9 mouse cellular contexts compared by ENCODE assay signal in the genomic region with DNA sequence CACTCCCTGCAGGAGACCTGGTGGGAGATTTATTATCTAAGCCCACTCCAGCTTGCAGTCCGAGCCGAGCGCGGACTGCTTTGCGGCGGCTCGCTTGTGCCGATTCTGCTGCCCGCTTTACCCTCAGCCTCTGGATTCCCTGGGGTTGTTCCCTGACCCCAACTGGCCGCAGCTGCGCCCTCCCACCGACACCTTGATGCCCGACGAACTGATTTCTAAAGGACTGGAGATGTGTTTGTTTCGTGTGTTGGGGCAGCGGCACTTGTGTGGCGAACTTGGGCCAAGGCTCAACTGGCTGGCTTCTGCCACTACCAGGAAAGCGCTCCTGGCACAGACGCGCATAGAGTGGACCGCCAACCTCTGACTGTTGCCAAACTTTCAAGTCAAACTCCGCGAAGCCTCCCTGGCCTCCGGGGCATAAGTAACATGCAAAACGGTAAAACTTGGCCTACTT. TPM values are rescaled to one million over a fixed set of nuclear protein-coding genes. Genes with fewer than 3 reads are reported as not detected.
DNase-seq lines count a peak whose midpoint lies in the region; ATAC-seq and TF ChIP-seq lines count a peak whose summit lies in the region.
"Had no signal": no experiment of that assay in that cellular context is flagged by ENCODE, and none has a peak within 500 bp of the region (broad histone marks: within the 10 kb centered on the region; RNA-seq: fewer than 3 reads in every experiment).

No protein-coding gene starts in this region.

- no peaks in the 10 kb centered on the region for H3K9me3 ChIP-seq in heart, postnatal 0 days (replicated peaks; ENCODE audit: control insufficient read depth, low read length)
- no peaks in the 10 kb centered on the region for H3K9me3 ChIP-seq in limb, embryonic 15.5 days

- H3K36me3 ChIP-seq in heart, postnatal 0 days (replicated peaks; ENCODE audit: control insufficient read depth, insufficient read depth, low read length), result no peaks in the 10 kb centered on the region
- no peaks in the 10 kb centered on the region for H3K36me3 ChIP-seq in limb, embryonic 15.5 days

- no peak for ATAC-seq in heart, postnatal 0 days (ENCODE audit: insufficient read depth, low read depth)
- no peak for ATAC-seq in limb, embryonic 15.5 days (ENCODE audit: insufficient number of reproducible peaks, low FRiP score, low TSS enrichment, low read depth)
- no peak for ATAC-seq in monocyte, adult 5-6 weeks (replicated peaks; ENCODE audit: insufficient number of reproducible peaks, low FRiP score, low TSS enrichment, poor library complexity, severe bottlenecking)

- TF ChIP-seq CTCF in gastrocnemius, adult 2 months (IDR thresholded peaks at IDR 0.05), result no peak
- no peak for TF ChIP-seq CTCF in heart, postnatal 0 days (IDR thresholded peaks at IDR 0.05; ENCODE audit: low read depth)

- DNase-seq in gastrocnemius, adult 2 months, result peak; percentile 19
- no peak for DNase-seq in gastrocnemius, adult 18-20 months (ENCODE audit: low spot score)
- peak; percentile 67 for DNase-seq in embryo, embryonic 10.5 days (ENCODE audit: low spot score)
- no peak for DNase-seq in heart, postnatal 0 days (ENCODE audit: low spot score)
- DNase-seq in yolk sac, embryonic 10.5 days (ENCODE audit: low spot score), result peak; percentile 10
- DNase-seq in MN1 (ENCODE audit: low spot score), result no peak

- 1% methylated on average over 25 of the region's 25 CpGs for WGBS in heart, postnatal 0 days
- 2% methylated on average over 25 of the region's 25 CpGs for WGBS in limb, embryonic 15.5 days

- no peak for TF ChIP-seq EP300 in heart, postnatal 0 days (IDR thresholded peaks at IDR 0.05; ENCODE audit: low read depth)

- peak overlapping the region; percentile 31 for H3K4me3 ChIP-seq in gastrocnemius, adult 2 months
- H3K4me3 ChIP-seq in heart, postnatal 0 days (ENCODE audit: low read depth, low read length), result peak overlapping the region; percentile 38
- H3K4me3 ChIP-seq in limb, embryonic 15.5 days, result peak overlapping the region; percentile 43

- H3K4me1 ChIP-seq in heart, postnatal 0 days (ENCODE audit: control insufficient read depth, insufficient read depth), result peaks cover 5% of the 10 kb centered on the region; the same call in 1 of the 2 replicates
- H3K4me1 ChIP-seq in limb, embryonic 15.5 days, result peaks cover 27% of the 10 kb centered on the region

- no peak overlapping the region for H3K27ac ChIP-seq in gastrocnemius, adult 2 months
- no peak overlapping the region for H3K27ac ChIP-seq in heart, postnatal 0 days (ENCODE audit: low read depth)
- peak overlapping the region; percentile 1; the same call in 1 of the 2 replicates for H3K27ac ChIP-seq in limb, embryonic 15.5 days

- intact Hi-C loops in gastrocnemius, adult 2 months (cut with DNase I), result no loop called here

- H3K4me2 ChIP-seq in heart, postnatal 0 days (ENCODE audit: low read depth, low read length), result peak overlapping the region; percentile 59
- peak overlapping the region; percentile 62 for H3K4me2 ChIP-seq in limb, embryonic 15.5 days

- H3K27me3 ChIP-seq in heart, postnatal 0 days (ENCODE audit: control insufficient read depth, insufficient read depth, low read length), result peaks cover 66% of the 10 kb centered on the region
- peaks cover 58% of the 10 kb centered on the region for H3K27me3 ChIP-seq in limb, embryonic 15.5 days

- no peak overlapping the region for H3K9ac ChIP-seq in heart, postnatal 0 days (replicated peaks; ENCODE audit: low read depth, low read length)
- no peak overlapping the region for H3K9ac ChIP-seq in limb, embryonic 15.5 days

RNA-seq across cellular contexts. Expression of gene Hpse2, which starts 3.1 kb away (rescaled TPM):
- not detected for total RNA-seq in gastrocnemius, adult 2 months (2021)
- total RNA-seq in gastrocnemius, adult 18-20 months (2021), result not detected
- 0.08 and 0.69 TPM in 2 replicates for total RNA-seq in heart, postnatal 0 days (2014; rRNA removed; ENCODE audit: low replicate concordance)
- polyA plus RNA-seq in heart, postnatal 0 days (2015; fragmentation: Nextera tagmentation; extraction: Ambion mirVana), result 0.29 and 0.45 TPM in 2 replicates
- 5.3 and 7.1 TPM in 2 replicates for polyA plus RNA-seq in limb, embryonic 15.5 days (2015; fragmentation: Nextera tagmentation; extraction: Ambion mirVana)
- not detected in 3 replicates for total RNA-seq in monocyte, adult 5-6 weeks (2017)
- polyA plus RNA-seq: C2C12 had no signal

RNA-seq across cellular contexts. Expression of gene Cnnm1, which starts 55.2 kb away (rescaled TPM):
- total RNA-seq in gastrocnemius, adult 2 months (2021), result under 1 TPM in 1 of 2 experiments, not detected in 1; 0.08 TPM
- total RNA-seq in gastrocnemius, adult 18-20 months (2021), result under 1 TPM in 1 of 2 experiments, not detected in 1; 0.12 TPM
- 0.12 TPM in 1 of 2 replicates, not detected in the other for total RNA-seq in heart, postnatal 0 days (2014; rRNA removed; ENCODE audit: low replicate concordance)
- 0.03 TPM in 1 of 2 replicates, not detected in the other for polyA plus RNA-seq in heart, postnatal 0 days (2015; fragmentation: Nextera tagmentation; extraction: Ambion mirVana)
- polyA plus RNA-seq in limb, embryonic 15.5 days (2015; fragmentation: Nextera tagmentation; extraction: Ambion mirVana), result 1.4 and 1.7 TPM in 2 replicates
- total RNA-seq in monocyte, adult 5-6 weeks (2017), result not detected in 3 replicates
- polyA plus RNA-seq: C2C12 had no signal

Comparison
In these comparisons a context has a peak if more than half of its experiments do, and no peak if none do; other contexts are left out.
1. DNase-seq: peak in gastrocnemius, adult 2 months (single experiment), embryo, embryonic 10.5 days (single experiment) and yolk sac, embryonic 10.5 days (single experiment); none in gastrocnemius, adult 18-20 months (single experiment), heart, postnatal 0 days (single experiment) and MN1 (single experiment).
2. Peak in every context shown above with its lines, with median percentiles within 50 percentile points of each other: H3K4me3 ChIP-seq.